Mouse (Mus musculus) stomach, embryonic 14.5 days (tissue): Measurements from ENCODE around the gene Cops2. TPM values are rescaled to one million over a fixed set of nuclear protein-coding genes. Genes with fewer than 3 reads are reported as not detected.

ENCODE experiments used
- ATAC-seq: fragments of 200-750 bp; cut with Nextera tagmentation; 2 replicates; pipeline ENCODE4 v1.8.0; 2017; ENCODE audit warnings: low read depth, moderate TSS enrichment; ENCODE audit not compliant: insufficient number of reproducible peaks, insufficient read depth, low FRiP score
- H3K27ac ChIP-seq: fragments of 300-500 bp; sonication (generic); 2 replicates; pipeline ENCODE4 v1.5.1; 2014; ENCODE audit warnings: mild to moderate bottlenecking, low read length, moderate library complexity, mixed read lengths
- H3K27me3 ChIP-seq: fragments of 300-500 bp; sonication (generic); 2 replicates; pipeline ENCODE4 v1.6.1; 2014; ENCODE audit warnings: low read length, control low read depth, mixed read lengths; ENCODE audit not compliant: control insufficient read depth, insufficient read depth
- H3K36me3 ChIP-seq: fragments of 300-500 bp; sonication (generic); 2 replicates; pipeline ENCODE4 v1.6.1; 2014; ENCODE audit warnings: mild to moderate bottlenecking, control low read depth, low read length, moderate library complexity, mixed read lengths; ENCODE audit not compliant: control insufficient read depth, insufficient read depth
- H3K4me1 ChIP-seq: fragments of 300-500 bp; sonication (generic); 2 replicates; pipeline ENCODE4 v1.6.1; 2014; ENCODE audit warnings: low read length, control low read depth, mixed read lengths; ENCODE audit not compliant: control insufficient read depth, insufficient read depth
- H3K4me2 ChIP-seq: fragments of 300-500 bp; sonication (generic); replicated peaks from 2 replicates; pipeline ENCODE4 v1.6.1; 2014; ENCODE audit warnings: low read depth, low read length, control low read depth
- H3K4me3 ChIP-seq: fragments of 300-500 bp; sonication (generic); 2 replicates; pipeline ENCODE4 v1.5.1; 2014; ENCODE audit warnings: low read depth, low read length, control low read depth
- H3K9ac ChIP-seq: fragments of 300-500 bp; sonication (generic); replicated peaks from 2 replicates; pipeline ENCODE4 v1.6.1; 2014; ENCODE audit warnings: low read depth, mild to moderate bottlenecking, control low read depth, low read length, moderate library complexity, mixed read lengths
- H3K9me3 ChIP-seq: fragments of 300-500 bp; sonication (generic); 2 replicates; pipeline ENCODE4 v1.6.1; 2016; ENCODE audit warnings: low read depth, low read length, control low read depth; ENCODE audit not compliant: control insufficient read depth
- WGBS: fragments of 180-500 bp; shearing (Covaris S2); extraction: QIAGEN DNeasy Blood & Tissue Kit; methylation state at CpG from one replicate; pipeline ENCODE4 v1.1.7; 2014; 5-methylcytosine and 5-hydroxymethylcytosine counted together
- polyA plus RNA-seq: library from polyadenylated mRNA; unstranded; fragments of >200 nt; fragmentation: Nextera tagmentation; extraction: Ambion mirVana; gene quantifications from 2 replicates; pipeline ENCODE4 v1.2.1, GENCODE M21; 2014

Cops2 gene
- polyA plus RNA-seq = 81.3 and 83.0 TPM in 2 replicates

GRCm38 (mm10) chr2:125858521-125859280, at the start of gene Cops2, which contains the start of gene Galk2:
Gene Cops2 (minus strand): TSS chr2:125859139.
Gene Galk2 (plus strand): TSS chr2:125859109.
- under 1% methylated on average over 53 of the region's 54 CpGs for WGBS
- peak; percentile 99 for ATAC-seq
- no peaks in the 10 kb centered on the region for H3K36me3 ChIP-seq
- H3K9me3 ChIP-seq = no peaks in the 10 kb centered on the region
- H3K4me2 ChIP-seq = peak within 1 kb of the TSS; percentile 70
- no peaks in the 10 kb centered on the region for H3K27me3 ChIP-seq
- H3K27ac ChIP-seq = peak within 1 kb of the TSS; percentile 87; the same call in 1 of the 2 replicates
- H3K9ac ChIP-seq = peak within 1 kb of the TSS; percentile 95
- H3K4me3 ChIP-seq = peak within 1 kb of the TSS; percentile 100
- 0 out of 2 replicates have a peak, but pooled peaks cover 3% of the 10 kb centered on the region for H3K4me1 ChIP-seq

- no peak overlapping the region for H3K4me3 ChIP-seq
- H3K4me2 ChIP-seq = no peak overlapping the region
- 89% methylated on average over 4 of the region's 4 CpGs for WGBS
- no peaks in the 10 kb centered on the region for H3K36me3 ChIP-seq
- H3K27ac ChIP-seq = no peak overlapping the region
- no peaks in the 10 kb centered on the region for H3K27me3 ChIP-seq
- ATAC-seq = no peak
- no peaks in the 10 kb centered on the region for H3K4me1 ChIP-seq
- no peaks in the 10 kb centered on the region for H3K9me3 ChIP-seq
- no peak overlapping the region for H3K9ac ChIP-seq
These were observed 48.8 kb upstream of the Cops2 start for GRCm38 (mm10) chr2:125907580-125908255.

- H3K9ac ChIP-seq = no peak overlapping the region
- no peak overlapping the region for H3K4me3 ChIP-seq
- H3K4me1 ChIP-seq = no peaks in the 10 kb centered on the region
- H3K36me3 ChIP-seq = no peaks in the 10 kb centered on the region
- H3K27me3 ChIP-seq = no peaks in the 10 kb centered on the region
- H3K9me3 ChIP-seq = no peaks in the 10 kb centered on the region
- no peak for ATAC-seq
- WGBS = 60% methylated on average over 4 of the region's 4 CpGs
- H3K27ac ChIP-seq = no peak overlapping the region
- H3K4me2 ChIP-seq = no peak overlapping the region
These were observed 47.6 kb upstream of the Cops2 start for GRCm38 (mm10) chr2:125906407-125907066.

GRCm38 (mm10) chr2:125901426-125901825, 42.5 kb upstream of the Cops2 start:
- H3K9me3 ChIP-seq = no peaks in the 10 kb centered on the region
- no peaks in the 10 kb centered on the region for H3K4me1 ChIP-seq
- H3K9ac ChIP-seq = no peak overlapping the region
- H3K27me3 ChIP-seq = no peaks in the 10 kb centered on the region
- H3K4me2 ChIP-seq = no peak overlapping the region
- H3K4me3 ChIP-seq = no peak overlapping the region
- peaks cover 6% of the 10 kb centered on the region; the same call in 1 of the 2 replicates for H3K36me3 ChIP-seq
- no peak for ATAC-seq
- 87% methylated on average over 3 of the region's 3 CpGs for WGBS
- no peak overlapping the region for H3K27ac ChIP-seq

- H3K27me3 ChIP-seq = no peaks in the 10 kb centered on the region
- WGBS = 77% methylated on average over 6 of the region's 6 CpGs
- no peaks in the 10 kb centered on the region for H3K4me1 ChIP-seq
- H3K9ac ChIP-seq = no peak overlapping the region
- H3K4me3 ChIP-seq = no peak overlapping the region
- H3K9me3 ChIP-seq = no peaks in the 10 kb centered on the region
- ATAC-seq = no peak
- no peak overlapping the region for H3K4me2 ChIP-seq
- H3K27ac ChIP-seq = no peak overlapping the region
- peaks cover 6% of the 10 kb centered on the region; the same call in 1 of the 2 replicates for H3K36me3 ChIP-seq
These were observed 42.0 kb upstream of the Cops2 start for GRCm38 (mm10) chr2:125900797-125901410.

GRCm38 (mm10) chr2:125896355-125896754, 37.4 kb upstream of the Cops2 start:
- Histone ChIP-seq H3K4me1 (no peaks in the 10 kb centered on the region), H3K4me3 (no peak overlapping the region), H3K9me3 (no peaks in the 10 kb centered on the region), H3K27ac (no peak overlapping the region), H3K9ac (no peak overlapping the region), H3K4me2 (no peak overlapping the region), H3K27me3 (no peaks in the 10 kb centered on the region), H3K36me3 (peaks cover 6% of the 10 kb centered on the region; the same call in 1 of the 2 replicates)
- ATAC-seq = no peak
- 96% methylated on average over 3 of the region's 3 CpGs for WGBS

GRCm38 (mm10) chr2:125895099-125895498, 36.2 kb upstream of the Cops2 start:
- WGBS = 79% methylated on average over 4 of the region's 4 CpGs
- ATAC-seq = no peak
- Histone ChIP-seq H3K9me3 (no peaks in the 10 kb centered on the region), H3K4me2 (no peak overlapping the region), H3K4me1 (no peaks in the 10 kb centered on the region), H3K27ac (no peak overlapping the region), H3K36me3 (peaks cover 6% of the 10 kb centered on the region; the same call in 1 of the 2 replicates), H3K4me3 (no peak overlapping the region), H3K27me3 (no peaks in the 10 kb centered on the region), H3K9ac (no peak overlapping the region)

GRCm38 (mm10) chr2:125893096-125893495, 34.2 kb upstream of the Cops2 start:
- Histone ChIP-seq H3K9me3 (no peaks in the 10 kb centered on the region), H3K9ac (no peak overlapping the region), H3K36me3 (peaks cover 6% of the 10 kb centered on the region; the same call in 1 of the 2 replicates), H3K4me3 (no peak overlapping the region), H3K4me2 (no peak overlapping the region), H3K4me1 (no peaks in the 10 kb centered on the region), H3K27ac (no peak overlapping the region), H3K27me3 (no peaks in the 10 kb centered on the region)
- 45% methylated on average over 6 of the region's 6 CpGs for WGBS
- ATAC-seq = no peak
